Mouse (Mus musculus) lung, adult 2 months (tissue): Measurements from ENCODE around the gene Itgal. TPM values are rescaled to one million over a fixed set of nuclear protein-coding genes. Genes with fewer than 3 reads are reported as not detected.
"Not testable (repeated sequence)": the region's sequence is repeated elsewhere in the genome, so short reads cannot be mapped to it uniquely, and the experiment has no call there.

Source experiments
- DNase-seq: peaks from one replicate; pipeline ENCODE4 v3.0.0; 2022
- H3K4me1 ChIP-seq: fragments of 200-500 bp; 2 replicates; pipeline ENCODE4 v1.6.1; 2011; ENCODE audit warnings: low read length; ENCODE audit not compliant: control insufficient read depth, insufficient read depth
- H3K4me3 ChIP-seq: fragments of 200-500 bp; replicated peaks from 2 replicates; pipeline ENCODE3; 2011; ENCODE audit warnings: low read depth, mild to moderate bottlenecking, control low read depth, low read length; ENCODE audit errors: extremely low read depth
- CTCF ChIP-seq: fragments of 200-500 bp; IDR thresholded peaks from 2 replicates; pipeline ENCODE4 v1.5.1; 2011; ENCODE audit warnings: mild to moderate bottlenecking, low read length, control low read depth; ENCODE audit not compliant: insufficient read depth
- POLR2A ChIP-seq: fragments of 200-500 bp; IDR thresholded peaks from 2 replicates; pipeline ENCODE4 v1.6.1; 2011; ENCODE audit warnings: low read depth, mild to moderate bottlenecking, control low read depth, low read length, borderline replicate concordance; ENCODE audit errors: extremely low read depth
- WGBS: fragments of 180-500 bp; shearing (Covaris S2); methylation state at CpG from one replicate; pipeline ENCODE4 v1.1.7; 2018; 5-methylcytosine and 5-hydroxymethylcytosine counted together
- polyA plus RNA-seq: library from polyadenylated mRNA; depleted of rRNA; stranded (reverse); fragments of >200 nt; gene quantifications from 2 replicates; pipeline ENCODE4 v1.2.3, GENCODE M21; 2012; rRNA removed

The Itgal gene
- polyA plus RNA-seq, 1 experiment = 36.9 TPM

DNA sequence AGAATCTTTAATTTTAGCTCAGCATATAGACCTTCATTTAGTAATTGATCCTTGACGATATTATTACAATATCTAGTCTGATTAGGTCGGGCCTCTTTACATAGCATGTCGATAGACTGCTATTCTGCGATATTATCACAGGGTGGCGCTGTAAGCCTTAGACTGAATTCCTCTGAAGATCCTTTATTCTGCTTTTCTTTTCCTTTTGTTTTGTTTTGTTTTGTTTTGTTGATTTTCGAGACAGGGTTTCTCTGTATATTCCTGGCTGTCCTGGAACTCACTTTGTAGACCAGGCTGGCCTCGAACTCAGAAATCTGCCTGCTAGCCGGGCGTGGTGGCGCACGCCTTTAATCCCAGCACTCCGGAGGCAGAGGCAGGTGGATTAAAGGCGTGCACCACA lies 66.4 kb downstream of the Itgal start:
- peak overlapping the region; percentile 58 for H3K4me3 ChIP-seq
- TF ChIP-seq CTCF = peak; percentile 26; the same call in 1 of the 2 replicates
- DNase-seq = peak; percentile 35
- WGBS = 13% methylated on average over 13 of the region's 13 CpGs
- not testable (repeated sequence) for H3K4me1 ChIP-seq

DNA sequence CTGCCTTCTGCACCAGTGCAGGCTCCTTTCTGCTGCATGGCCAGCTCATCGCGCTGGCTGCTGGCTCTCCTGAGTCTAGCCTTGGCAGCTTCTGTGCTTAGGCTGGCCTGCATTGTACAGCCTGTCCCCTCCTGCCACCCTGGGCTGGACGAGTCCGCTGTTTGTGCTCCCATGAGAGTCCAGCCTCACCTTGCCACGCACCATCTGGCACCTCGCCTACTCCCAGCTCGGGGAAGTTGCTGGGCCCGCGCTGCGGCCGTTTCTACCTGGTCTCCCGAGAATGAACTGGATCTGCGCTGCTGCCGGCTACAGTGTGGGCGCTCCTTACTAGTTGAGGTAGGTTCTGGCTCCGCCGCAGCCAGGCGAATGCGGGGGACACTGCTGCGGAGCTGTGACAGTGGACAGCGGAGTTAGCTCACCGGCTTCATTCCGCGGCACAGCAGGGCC lies 67.4 kb downstream of the Itgal start:
- TF ChIP-seq CTCF (no peak), POLR2A (no peak)
- 8% methylated on average over 24 of the region's 24 CpGs for WGBS
- no peaks in the 10 kb centered on the region; the same call in 1 of the 2 replicates for H3K4me1 ChIP-seq
- DNase-seq = peak; percentile 47
- peak overlapping the region; percentile 9 for H3K4me3 ChIP-seq

DNA sequence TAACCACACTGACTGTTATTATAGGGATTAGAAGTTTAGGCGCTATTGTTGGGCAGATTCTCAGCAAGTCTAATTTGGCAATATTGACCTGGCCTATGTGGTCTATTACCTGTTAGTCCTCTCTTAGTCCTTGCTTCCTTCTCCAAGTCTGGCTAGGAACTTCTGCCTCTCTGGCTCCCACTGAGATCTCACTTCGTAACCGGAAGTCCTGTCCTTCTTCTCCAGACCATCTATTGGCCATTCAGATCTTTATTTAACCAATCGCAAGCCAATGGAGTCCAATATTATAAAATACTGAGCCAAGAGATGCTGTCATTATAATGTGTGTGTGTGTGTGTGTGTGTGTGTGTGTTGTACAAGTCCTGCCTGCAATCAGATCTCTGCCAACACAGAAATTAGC lies 68.1 kb downstream of the Itgal start:
- TF ChIP-seq POLR2A (no peak), CTCF (no peak)
- DNase-seq = no peak
- Histone ChIP-seq H3K4me1 (no peaks in the 10 kb centered on the region; the same call in 1 of the 2 replicates), H3K4me3 (peak overlapping the region; percentile 43)
- WGBS = 64% methylated on average over 4 of the region's 4 CpGs

DNA sequence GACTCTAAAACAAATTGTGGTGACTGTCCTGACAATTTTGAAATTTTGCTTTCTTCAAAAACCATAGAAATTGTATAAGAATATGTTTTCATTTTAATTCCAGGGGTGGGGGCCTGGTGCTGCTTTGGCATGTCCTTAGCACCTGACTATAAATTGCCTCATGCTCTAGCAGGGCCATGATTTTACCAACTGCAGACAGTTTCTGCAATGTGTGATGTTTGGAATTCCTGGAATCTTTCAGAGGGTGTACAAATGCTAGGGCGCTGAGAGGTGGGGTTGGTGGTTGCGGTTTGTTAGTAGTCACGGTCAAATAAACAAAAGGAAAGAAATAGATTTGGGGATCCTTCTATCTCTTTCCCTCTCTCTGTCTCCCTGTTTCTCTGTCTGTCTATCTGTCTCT lies 70.2 kb downstream of the Itgal start:
- Histone ChIP-seq H3K4me1 (no peaks in the 10 kb centered on the region; the same call in 1 of the 2 replicates), H3K4me3 (no peak overlapping the region)
- DNase-seq = no peak
- WGBS = 69% methylated on average over 3 of the region's 3 CpGs
- TF ChIP-seq POLR2A = no peak
- TF ChIP-seq CTCF = no peak

DNA sequence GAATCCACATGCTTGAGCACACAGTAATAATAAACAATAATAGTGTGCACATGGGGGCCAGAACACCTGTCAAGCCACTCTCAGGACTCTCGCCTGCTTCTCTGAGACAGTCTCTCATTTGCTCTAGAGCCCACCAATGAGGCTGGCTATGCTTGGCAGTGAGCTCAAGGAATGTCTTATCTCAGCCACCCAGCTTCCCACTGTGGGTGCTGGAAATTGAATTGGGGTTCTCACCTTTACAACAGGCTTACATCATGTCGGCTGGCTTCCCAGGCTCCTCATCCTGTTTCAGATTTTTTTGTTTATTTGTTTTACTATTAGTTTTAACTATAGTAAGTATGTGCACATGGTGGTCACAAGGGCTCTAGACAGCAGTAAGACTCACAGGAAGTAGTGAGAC lies 75.2 kb downstream of the Itgal start:
- DNase-seq = no peak
- Histone ChIP-seq H3K4me3 (no peak overlapping the region), H3K4me1 (peaks cover 4% of the 10 kb centered on the region)
- TF ChIP-seq CTCF (no peak), POLR2A (no peak)
- 58% methylated on average over 2 of the region's 2 CpGs for WGBS

DNA sequence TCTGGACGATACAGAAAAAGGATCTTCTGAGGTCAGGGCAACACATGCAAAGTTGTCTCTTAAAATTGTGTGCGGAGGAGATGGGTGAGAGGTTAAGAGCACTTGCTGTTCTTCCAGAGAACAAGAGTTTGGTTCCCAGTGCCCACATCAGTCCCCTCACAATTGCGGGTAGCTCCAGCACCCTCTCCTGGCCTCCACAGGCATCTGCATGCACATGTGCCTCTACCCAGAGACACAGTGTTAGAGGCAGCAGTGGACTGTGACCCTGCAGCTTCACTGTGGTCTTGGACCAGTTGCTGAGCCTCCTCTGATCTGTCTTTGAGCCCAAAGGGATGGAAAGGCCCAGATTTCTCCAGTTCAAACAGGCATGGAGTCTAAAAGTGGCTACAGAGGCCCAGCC lies 75.8 kb downstream of the Itgal start:
- WGBS = 82% methylated on average over 3 of the region's 3 CpGs
- not testable (repeated sequence) for DNase-seq, H3K4me3 ChIP-seq, H3K4me1 ChIP-seq
- peak; percentile 16; the same call in 1 of the 2 replicates for TF ChIP-seq CTCF

DNA sequence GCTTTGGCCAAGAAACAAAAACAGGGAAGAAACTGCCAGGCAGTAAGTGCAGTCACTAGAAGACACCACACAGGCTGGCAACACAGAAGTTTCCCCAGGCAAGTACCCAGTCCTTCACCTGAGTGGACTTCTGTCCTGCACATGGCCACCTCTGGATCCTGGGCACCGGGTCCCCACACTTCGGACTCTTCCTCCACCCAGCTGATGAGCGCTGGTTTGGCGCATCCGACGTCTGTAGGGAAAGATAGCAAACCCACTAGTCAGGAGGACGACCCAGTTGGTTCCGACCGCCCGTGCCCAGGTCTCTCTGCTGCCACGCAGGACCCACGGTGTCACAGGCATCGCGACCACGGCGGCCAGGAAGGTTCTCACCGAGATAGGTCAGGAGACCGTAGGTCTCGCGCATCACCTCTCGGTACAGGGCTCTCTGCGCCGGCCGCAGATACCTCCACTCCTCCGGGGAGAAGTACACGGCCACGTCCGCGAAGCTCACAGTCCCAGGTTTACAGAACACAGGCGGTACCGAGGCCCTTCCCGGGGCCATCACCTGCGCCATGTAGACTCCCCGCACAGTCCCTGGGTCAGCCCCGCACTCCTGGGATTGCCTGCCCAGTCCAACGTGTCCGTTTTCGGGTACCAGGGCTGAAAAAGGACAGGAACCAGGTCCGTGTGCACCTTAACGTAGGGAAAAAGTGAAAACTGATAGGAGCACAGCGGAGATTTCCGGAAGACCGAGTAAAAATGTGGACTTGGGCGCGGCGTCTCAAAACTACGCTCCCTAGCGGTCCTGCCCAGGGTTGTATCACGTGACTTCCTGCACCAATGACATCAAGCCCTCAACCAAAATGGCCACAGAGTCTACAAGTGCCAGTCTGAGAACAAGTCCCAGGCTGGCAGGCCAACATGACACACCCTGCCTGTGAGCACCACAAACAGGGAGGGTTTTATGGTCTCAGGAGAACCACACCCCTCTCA lies 79.5 kb downstream of the Itgal start, which contains the start of gene Zfp747:
TSS of gene Zfp747 (minus strand) at position 780 of the 975 bp plus-strand sequence.
- TF ChIP-seq CTCF (peak; percentile 61; the same call in 1 of the 2 replicates), POLR2A (peak; percentile 88; the same call in 1 of the 2 replicates)
- H3K4me1 ChIP-seq = not testable (repeated sequence)
- DNase-seq = peak; percentile 93
- peak within 1 kb of the TSS; percentile 97 for H3K4me3 ChIP-seq
- WGBS = under 1% methylated on average over 49 of the region's 49 CpGs

DNA sequence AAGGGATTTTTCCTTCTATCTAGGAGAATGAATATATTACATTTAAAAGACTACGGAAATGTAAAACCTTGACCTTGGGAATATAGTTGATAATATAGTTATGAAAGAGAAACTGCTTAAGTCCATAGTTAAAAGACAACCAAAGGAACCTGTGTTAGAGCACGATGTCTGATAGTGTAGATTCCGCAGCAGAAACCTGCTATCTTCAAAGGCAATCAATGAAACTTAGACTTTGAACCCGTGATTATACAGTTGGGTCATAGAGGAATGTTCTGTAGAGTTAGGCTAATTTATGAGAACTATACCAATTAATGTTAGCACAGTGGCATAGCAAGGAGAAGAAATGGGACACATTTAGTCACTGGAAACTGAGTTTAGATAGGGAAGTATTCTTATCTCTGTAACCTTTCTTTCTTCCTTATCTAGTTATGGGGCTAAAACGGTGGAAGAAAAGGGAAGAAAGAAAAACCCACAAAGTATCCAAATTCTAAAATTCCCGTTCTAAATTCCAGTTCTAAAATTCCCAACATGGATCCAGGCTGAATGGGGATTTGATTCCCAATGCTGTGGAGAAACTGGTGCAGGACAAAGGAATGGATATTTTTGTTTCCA lies 82.4 kb downstream of the Itgal start:
- 69% methylated on average over 6 of the region's 6 CpGs for WGBS

More for the DNA sequence above, 82.4 kb downstream of the Itgal start:
- no peak for DNase-seq
- Histone ChIP-seq H3K4me3 (no peak overlapping the region), H3K4me1 (peaks cover 4% of the 10 kb centered on the region)
- no peak for TF ChIP-seq POLR2A

Other genes with a start within 250 kb of the Itgal start
- gene Zg16, start 208.9 kb upstream of the Itgal start, polyA plus RNA-seq = 0.37 and 19.0 TPM in 2 replicates
- 45.0 and 49.9 TPM in 2 replicates for gene AI467606, start 204.9 kb upstream of the Itgal start, polyA plus RNA-seq
- gene Qprt, start 174.0 kb upstream of the Itgal start, polyA plus RNA-seq = 0.57 and 0.93 TPM in 2 replicates
- gene Spn, start 158.4 kb upstream of the Itgal start, polyA plus RNA-seq = 11.8 and 13.2 TPM in 2 replicates
- 20.7 and 31.0 TPM in 2 replicates for gene Cd2bp2, start 100.2 kb upstream of the Itgal start, polyA plus RNA-seq
- 30.3 and 32.9 TPM in 2 replicates for gene Tbc1d10b, start 87.8 kb upstream of the Itgal start, polyA plus RNA-seq
- 1.3 and 135 TPM in 2 replicates for gene Mylpf, start 87.4 kb upstream of the Itgal start, polyA plus RNA-seq
- 8.9 and 11.6 TPM in 2 replicates for gene Zfp553, start 63.2 kb upstream of the Itgal start, polyA plus RNA-seq
- 26.5 and 28.5 TPM in 2 replicates for gene Sept1, start 63.1 kb upstream of the Itgal start, polyA plus RNA-seq
- gene Zfp771, start 52.0 kb upstream of the Itgal start, polyA plus RNA-seq = 57.4 and 82.8 TPM in 2 replicates
- gene Dctpp1, start 35.6 kb upstream of the Itgal start, polyA plus RNA-seq = 17.6 and 17.9 TPM in 2 replicates
- gene Sephs2, start 22.2 kb upstream of the Itgal start, polyA plus RNA-seq = 15.4 and 16.2 TPM in 2 replicates
- gene Zfp768, start 49.3 kb downstream of the Itgal start, polyA plus RNA-seq = 31.7 and 35.5 TPM in 2 replicates
- gene Zfp747, start 79.8 kb downstream of the Itgal start, polyA plus RNA-seq = 10.9 TPM in 2 replicates
- 4.1 and 5.1 TPM in 2 replicates for gene 9130019O22Rik, start 90.9 kb downstream of the Itgal start, polyA plus RNA-seq
- gene E430018J23Rik, start 97.4 kb downstream of the Itgal start, polyA plus RNA-seq = 7.6 TPM in 2 replicates
- 7.5 and 8.5 TPM in 2 replicates for gene Zfp764, start 110.6 kb downstream of the Itgal start, polyA plus RNA-seq
- gene Zfp688, start 125.8 kb downstream of the Itgal start, polyA plus RNA-seq = 22.6 and 23.0 TPM in 2 replicates
- gene Zfp689, start 152.9 kb downstream of the Itgal start, polyA plus RNA-seq = 4.9 and 5.6 TPM in 2 replicates
- gene Prr14, start 163.4 kb downstream of the Itgal start, polyA plus RNA-seq = 80.2 and 89.0 TPM in 2 replicates
- gene Fbrs, start 182.9 kb downstream of the Itgal start, polyA plus RNA-seq = 32.0 and 42.2 TPM in 2 replicates
- gene Srcap, start 215.7 kb downstream of the Itgal start, polyA plus RNA-seq = 27.0 and 32.8 TPM in 2 replicates
- gene Gm42715, start 223.3 kb downstream of the Itgal start, polyA plus RNA-seq = 8.1 and 10.0 TPM in 2 replicates